Mouse (Mus musculus) lung, postnatal 25 days (tissue): ENCODE data around the gene Vmn2r118.

Experiments
- DNase-seq: peaks from one replicate; pipeline ENCODE4 v3.0.0; 2022; ENCODE audit warnings: low spot score

Gene Vmn2r118

DNA sequence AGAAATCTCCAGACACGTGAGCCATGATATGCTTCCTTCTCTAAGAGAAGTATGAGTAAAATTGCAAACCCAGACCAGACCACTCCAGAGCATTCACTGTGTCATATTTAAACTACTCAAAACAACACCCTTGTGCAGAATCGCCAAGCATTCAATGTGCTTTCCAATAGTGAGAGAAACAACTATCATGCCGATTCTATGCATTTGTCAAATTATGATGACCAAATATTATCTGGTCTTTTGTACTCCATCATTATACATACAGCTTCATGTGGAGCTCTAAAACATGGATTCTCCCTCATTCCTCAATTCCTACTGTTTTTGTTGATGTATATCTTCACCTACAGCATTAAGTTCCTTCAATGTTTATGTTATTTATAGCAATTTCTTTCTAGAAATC, at the start of gene Vmn2r118:
TSS of gene Vmn2r118 (minus strand) at position 101 of the 400 bp plus-strand sequence.
- DNase-seq, result no peak

DNA sequence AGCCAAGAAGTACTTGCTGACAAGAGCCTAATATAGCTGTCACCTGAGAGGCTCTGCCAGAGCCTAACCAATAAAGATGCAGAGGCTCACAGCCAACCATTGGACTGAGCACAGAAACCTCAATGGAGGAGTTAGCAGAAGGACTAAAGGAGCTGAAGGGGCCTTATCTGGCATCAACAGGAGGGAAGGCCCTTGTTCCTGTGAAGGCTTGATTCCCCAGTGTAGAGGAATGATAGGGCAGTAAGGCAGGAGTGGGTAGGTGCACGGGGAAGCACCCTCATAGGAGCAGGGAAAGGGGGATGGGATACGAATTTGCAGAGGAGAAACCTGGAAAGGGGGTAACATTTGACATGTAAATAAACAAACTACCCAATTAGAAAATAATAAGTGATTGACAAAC, 36.1 kb upstream of the Vmn2r118 start:
- DNase-seq, result no peak

DNA sequence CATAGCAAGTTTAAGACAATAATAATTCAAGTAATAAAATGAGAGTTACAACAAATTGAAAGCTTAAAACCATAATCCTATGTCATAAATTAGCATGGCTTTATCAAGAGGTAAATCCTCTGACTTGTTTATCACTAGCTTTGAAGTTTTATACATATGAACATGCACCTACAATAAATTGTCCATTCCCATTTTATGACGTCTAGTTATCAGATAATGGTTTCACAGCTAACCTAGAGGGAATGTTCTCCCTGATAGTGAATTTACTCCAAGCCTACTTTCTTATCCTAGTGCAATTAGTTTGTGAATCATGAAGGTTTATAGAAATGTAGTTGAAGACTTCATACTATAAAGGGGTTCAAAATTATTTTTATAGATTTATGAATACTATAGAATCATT, 34.2 kb downstream of the Vmn2r118 start:
- DNase-seq, result no peak

DNA sequence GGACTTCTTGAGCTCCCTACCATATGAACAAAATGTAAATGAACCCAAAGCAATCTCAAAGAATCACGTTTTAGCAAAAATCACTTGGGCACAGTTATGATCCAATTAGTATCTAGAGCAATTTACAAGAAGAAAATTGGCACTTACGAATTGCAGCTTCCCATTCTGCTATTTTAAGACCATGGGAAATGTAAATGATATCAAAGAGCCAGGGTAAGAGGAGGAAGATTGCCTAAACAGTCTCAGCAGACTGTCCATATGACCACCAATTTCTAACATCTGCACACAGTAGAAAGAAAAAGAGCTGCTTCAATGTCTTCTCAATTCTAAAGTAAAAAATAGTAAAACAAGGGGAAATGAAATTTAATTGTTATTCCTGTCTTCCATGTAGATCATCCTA, 63.2 kb downstream of the Vmn2r118 start:
- no peak for DNase-seq

GRCm38 (mm10) chr17:55548476-55548875, 76.5 kb downstream of the Vmn2r118 start:
- no peak for DNase-seq
